Mouse (Mus musculus) kidney, postnatal 0 days (tissue): ENCODE data around the gene Madd. TPM values are rescaled to one million over a fixed set of nuclear protein-coding genes. Genes with fewer than 3 reads are reported as not detected.

Experiments used
- ATAC-seq: fragments of 200-750 bp; cut with Nextera tagmentation; replicated peaks from 2 replicates; pipeline ENCODE4 v1.8.0; 2017; ENCODE audit warnings: low read depth, moderate number of reproducible peaks, moderate TSS enrichment, moderate library complexity; ENCODE audit not compliant: low FRiP score
- DNase-seq: peaks from one replicate; pipeline ENCODE4 v3.0.0-alpha.2; 2016; ENCODE audit warnings: low spot score
- H3K27ac ChIP-seq: fragments of 300-500 bp; sonication (generic); 2 replicates; pipeline ENCODE4 v1.5.1; 2014; ENCODE audit warnings: mild to moderate bottlenecking
- H3K27me3 ChIP-seq: fragments of 300-500 bp; sonication (generic); 2 replicates; pipeline ENCODE4 v1.6.1; 2014; ENCODE audit warnings: low read length, mixed read lengths; ENCODE audit not compliant: insufficient read depth
- H3K36me3 ChIP-seq: fragments of 300-500 bp; sonication (generic); 2 replicates; pipeline ENCODE4 v1.6.1; 2014; ENCODE audit warnings: low read length, mixed read lengths; ENCODE audit not compliant: insufficient read depth
- H3K4me1 ChIP-seq: fragments of 300-500 bp; sonication (generic); replicated peaks from 2 replicates; pipeline ENCODE4 v1.6.1; 2014; ENCODE audit warnings: antibody characterized with exemption, low read length, mixed read lengths; ENCODE audit not compliant: insufficient read depth
- H3K4me2 ChIP-seq: fragments of 300-500 bp; sonication (generic); 2 replicates; pipeline ENCODE4 v1.6.1; 2014; ENCODE audit warnings: mild to moderate bottlenecking, low read length, moderate library complexity, mixed read lengths
- H3K4me3 ChIP-seq: fragments of 300-500 bp; sonication (generic); replicated peaks from 2 replicates; pipeline ENCODE4 v1.5.1; 2014; ENCODE audit warnings: low read depth, low read length
- H3K9ac ChIP-seq: fragments of 300-500 bp; sonication (generic); 2 replicates; pipeline ENCODE4 v1.6.1; 2014; ENCODE audit warnings: low read depth, low read length
- H3K9me3 ChIP-seq: fragments of 300-500 bp; sonication (generic); replicated peaks from 2 replicates; pipeline ENCODE4 v1.6.1; 2016; ENCODE audit warnings: low read length, inconsistent platforms, mixed read lengths
- CTCF ChIP-seq: IDR thresholded peaks from 2 replicates; pipeline ENCODE4 v1.5.1; 2016; ENCODE audit warnings: antibody characterized with exemption, low read depth, mild to moderate bottlenecking, moderate library complexity
- WGBS: fragments of 180-500 bp; shearing (Covaris S2); extraction: QIAGEN DNeasy Blood & Tissue Kit; methylation state at CpG from one replicate; pipeline ENCODE4 v1.1.7; 2014; 5-methylcytosine and 5-hydroxymethylcytosine counted together
- polyA plus RNA-seq: library from polyadenylated mRNA; unstranded; fragments of >200 nt; fragmentation: Nextera tagmentation; extraction: Ambion mirVana; gene quantifications from 2 replicates; pipeline ENCODE4 v1.2.1, GENCODE M21; 2015

The Madd gene
- polyA plus RNA-seq, 1 experiment from 2014 or later = 4.2 TPM

- H3K4me2 ChIP-seq = no peak overlapping the region
- H3K4me1 ChIP-seq = peaks cover 20% of the 10 kb centered on the region; the same call in 1 of the 2 replicates
- no peak overlapping the region for H3K9ac ChIP-seq
- H3K36me3 ChIP-seq = peaks cover 44% of the 10 kb centered on the region
- WGBS = 89% methylated on average over 9 of the region's 9 CpGs
- H3K9me3 ChIP-seq = no peaks in the 10 kb centered on the region
- ATAC-seq (no peak), DNase-seq (no peak)
- no peaks in the 10 kb centered on the region for H3K27me3 ChIP-seq
- no peak overlapping the region for H3K4me3 ChIP-seq
- H3K27ac ChIP-seq = no peak overlapping the region
- no peak for TF ChIP-seq CTCF
Observed at GRCm38 (mm10) chr2:91206254-91206775, 22.7 kb upstream of the Madd start.

- DNase-seq (no peak), ATAC-seq (no peak)
- no peak for TF ChIP-seq CTCF
- 11% methylated on average over 20 of the region's 20 CpGs for WGBS
- peak overlapping the region; percentile 77 for H3K9ac ChIP-seq
- peak overlapping the region; percentile 59 for H3K4me3 ChIP-seq
- H3K36me3 ChIP-seq = peaks cover 17% of the 10 kb centered on the region
- peaks cover 20% of the 10 kb centered on the region; the same call in 1 of the 2 replicates for H3K4me1 ChIP-seq
- peak overlapping the region; percentile 91 for H3K27ac ChIP-seq
- H3K27me3 ChIP-seq = no peaks in the 10 kb centered on the region
- H3K4me2 ChIP-seq = peak overlapping the region; percentile 69
- H3K9me3 ChIP-seq = no peaks in the 10 kb centered on the region
Observed at GRCm38 (mm10) chr2:91202972-91203656, 19.5 kb upstream of the Madd start.

GRCm38 (mm10) chr2:91202222-91202971 lies 18.8 kb upstream of the Madd start, which contains the start of the genes Nr1h3 and Acp2:
Gene Nr1h3 (minus strand): TSS chr2:91202834.
Gene Acp2 (plus strand): TSS chr2:91202885.
- Histone ChIP-seq H3K36me3 (peaks cover 11% of the 10 kb centered on the region), H3K4me2 (peak within 1 kb of the TSS; percentile 69), H3K27ac (peak within 1 kb of the TSS; percentile 91), H3K4me3 (peak within 1 kb of the TSS; percentile 59), H3K9me3 (no peaks in the 10 kb centered on the region), H3K4me1 (peaks cover 20% of the 10 kb centered on the region; the same call in 1 of the 2 replicates), H3K9ac (peak within 1 kb of the TSS; percentile 77), H3K27me3 (no peaks in the 10 kb centered on the region)
- TF ChIP-seq CTCF = peak; percentile 18; the same call in 1 of the 2 replicates
- 1% methylated on average over 28 of the region's 28 CpGs for WGBS
- DNase-seq = peak; percentile 97
- peak; percentile 96 for ATAC-seq

DNA sequence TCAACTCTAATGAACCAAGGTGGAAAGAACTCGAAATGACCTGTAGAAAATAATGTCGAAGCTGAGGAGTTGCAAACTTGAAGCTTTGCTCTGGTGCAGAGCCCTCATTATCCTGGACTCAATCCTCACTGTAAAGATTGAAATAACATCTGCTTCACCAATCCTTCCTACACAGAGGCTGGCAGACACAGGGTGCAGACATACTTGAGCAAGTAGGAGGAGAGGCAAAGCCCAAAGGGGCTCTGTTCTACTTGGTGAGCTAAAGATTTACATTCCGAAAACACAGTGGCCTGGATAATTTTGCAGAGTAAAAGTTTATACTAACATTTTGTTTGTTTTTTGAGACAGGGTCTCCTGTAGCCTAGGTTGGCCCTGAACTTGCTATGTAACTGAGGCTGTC lies 15.3 kb upstream of the Madd start:
- Histone ChIP-seq H3K4me1 (peaks cover 17% of the 10 kb centered on the region), H3K36me3 (no peaks in the 10 kb centered on the region), H3K4me3 (no peak overlapping the region), H3K9ac (no peak overlapping the region), H3K9me3 (no peaks in the 10 kb centered on the region), H3K4me2 (no peak overlapping the region), H3K27me3 (no peaks in the 10 kb centered on the region), H3K27ac (no peak overlapping the region)
- no peak for DNase-seq
- TF ChIP-seq CTCF = no peak
- 82% methylated on average over 3 of the region's 3 CpGs for WGBS
- no peak for ATAC-seq

- ATAC-seq = no peak
- Histone ChIP-seq H3K4me3 (no peak overlapping the region), H3K4me1 (peaks cover 4% of the 10 kb centered on the region; the same call in 1 of the 2 replicates), H3K27ac (no peak overlapping the region; the same call in 1 of the 2 replicates), H3K27me3 (no peaks in the 10 kb centered on the region), H3K4me2 (no peak overlapping the region), H3K9me3 (no peaks in the 10 kb centered on the region), H3K36me3 (no peaks in the 10 kb centered on the region), H3K9ac (no peak overlapping the region)
- WGBS = 57% methylated on average over 3 of the region's 3 CpGs
- no peak for TF ChIP-seq CTCF
- peak; percentile 64 for DNase-seq
Observed at GRCm38 (mm10) chr2:91196577-91197001, 13.0 kb upstream of the Madd start.
